Mouse (Mus musculus) ES-Bruce4 (cell line): ENCODE data around the gene Efemp2. TPM values are rescaled to one million over a fixed set of nuclear protein-coding genes. Genes with fewer than 3 reads are reported as not detected.
A peak's percentile ranks its signal among the peaks of the same experiment; 100 is the strongest.

ENCODE experiments used
- H3K27ac ChIP-seq: 2 replicates; pipeline ENCODE4 v1.5.1; 2012; ENCODE audit warnings: low read length, inconsistent platforms; ENCODE audit not compliant: insufficient read depth
- H3K27me3 ChIP-seq: 2 replicates; pipeline ENCODE4 v1.6.1; 2012; ENCODE audit warnings: mild to moderate bottlenecking, low read length, inconsistent platforms; ENCODE audit not compliant: control insufficient read depth, poor library complexity, insufficient read depth, severe bottlenecking
- H3K36me3 ChIP-seq: 2 replicates; pipeline ENCODE4 v1.6.1; 2012; ENCODE audit warnings: inconsistent platforms, mild to moderate bottlenecking, low read length, moderate library complexity; ENCODE audit not compliant: control insufficient read depth, poor library complexity, insufficient read depth, severe bottlenecking
- H3K4me1 ChIP-seq: one replicate; pipeline ENCODE4 v1.8.1; 2011; ENCODE audit warnings: low read length; ENCODE audit not compliant: control insufficient read depth, insufficient read depth
- H3K4me3 ChIP-seq: 2 replicates; pipeline ENCODE4 v1.5.1; 2011; ENCODE audit warnings: low read depth, mild to moderate bottlenecking, low read length
- H3K9ac ChIP-seq: 2 replicates; pipeline ENCODE4 v1.6.1; 2012; ENCODE audit warnings: low read depth, mild to moderate bottlenecking, inconsistent platforms; ENCODE audit not compliant: poor library complexity, severe bottlenecking
- H3K9me3 ChIP-seq: replicated peaks from 2 replicates; pipeline ENCODE4 v1.6.1; 2012; ENCODE audit warnings: mild to moderate bottlenecking, low read length, inconsistent platforms; ENCODE audit not compliant: control insufficient read depth, poor library complexity, insufficient read depth, severe bottlenecking
- CTCF ChIP-seq: IDR thresholded peaks from one replicate; pipeline ENCODE4 v1.8.1; 2011; ENCODE audit warnings: low read depth, low read length
- EP300 ChIP-seq: IDR thresholded peaks from 2 replicates; pipeline ENCODE4 v1.6.1; 2011; ENCODE audit warnings: low read depth, low read length; ENCODE audit not compliant: insufficient read depth
- POLR2A ChIP-seq: IDR thresholded peaks from one replicate; pipeline ENCODE4 v1.8.1; 2011; ENCODE audit warnings: low read length; ENCODE audit not compliant: insufficient read depth
- polyA plus RNA-seq: library from polyadenylated mRNA; stranded (reverse); fragments of >200 nt; gene quantifications from 2 replicates; pipeline ENCODE4 v1.2.4, GENCODE M21; 2011; ENCODE audit warnings: low read depth; ENCODE audit not compliant: missing spikeins, insufficient read depth, insufficient read length

The Efemp2 gene
- polyA plus RNA-seq, 1 experiment, result 21.5 TPM

GRCm38 (mm10) chr19:5468374-5468773, 5.4 kb upstream of the Efemp2 start, which contains the start of gene Ctsw:
Ctsw (minus strand) TSS chr19:5468507.
- Histone ChIP-seq H3K9ac (no peak within 1 kb of the TSS), H3K27ac (no peak within 1 kb of the TSS; the same call in 1 of the 2 replicates), H3K4me1 (no peaks in the 10 kb centered on the region), H3K36me3 (peaks cover 3% of the 10 kb centered on the region; the same call in 1 of the 2 replicates), H3K4me3 (no peak within 1 kb of the TSS), H3K9me3 (no peaks in the 10 kb centered on the region), H3K27me3 (no peaks in the 10 kb centered on the region)
- TF ChIP-seq EP300 (no peak), CTCF (no peak), POLR2A (no peak)

DNA sequence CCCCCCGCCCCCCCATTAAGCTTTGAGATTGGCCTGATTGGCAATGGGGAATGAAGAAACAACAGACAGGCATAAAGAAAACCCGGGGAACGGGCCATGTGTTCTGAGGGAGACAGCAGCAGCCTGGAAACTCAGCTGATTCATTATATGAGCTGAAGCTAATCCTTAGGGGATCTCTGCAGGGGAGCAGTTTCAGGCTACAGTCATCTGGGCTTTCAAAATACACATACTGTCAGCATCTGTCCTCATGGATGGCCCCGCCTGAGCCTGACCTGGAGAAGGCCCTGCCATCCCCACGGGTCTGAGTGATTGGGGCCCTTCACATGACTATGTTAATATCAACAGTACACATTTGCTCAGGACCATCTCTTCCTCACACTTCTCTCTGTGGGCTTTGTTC, 1.9 kb upstream of the Efemp2 start:
- no peak overlapping the region for H3K27ac ChIP-seq
- no peaks in the 10 kb centered on the region for H3K9me3 ChIP-seq
- H3K36me3 ChIP-seq, result no peaks in the 10 kb centered on the region
- no peaks in the 10 kb centered on the region for H3K4me1 ChIP-seq
- H3K4me3 ChIP-seq, result no peak overlapping the region
- no peaks in the 10 kb centered on the region for H3K27me3 ChIP-seq
- no peak for TF ChIP-seq CTCF
- no peak for TF ChIP-seq POLR2A
- no peak for TF ChIP-seq EP300
- H3K9ac ChIP-seq, result no peak overlapping the region

DNA sequence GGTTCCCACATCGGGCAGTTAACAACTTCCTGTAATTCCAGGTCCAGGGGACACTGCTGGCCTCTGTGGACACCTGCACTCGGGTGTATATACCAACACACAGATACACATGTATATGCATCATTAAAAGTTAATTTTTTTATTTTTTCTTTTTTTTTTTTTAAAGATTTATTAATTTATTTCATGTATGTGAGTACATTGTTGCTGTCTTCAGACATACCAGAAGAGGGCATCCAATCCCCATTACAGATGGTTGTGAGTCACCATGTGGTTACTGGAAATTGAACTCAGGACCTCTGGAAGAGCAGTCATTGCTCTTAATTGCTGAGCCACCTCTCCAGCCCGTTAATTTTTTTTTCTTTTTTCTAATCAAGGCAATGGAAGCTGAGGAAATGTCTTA, 897 bp upstream of the Efemp2 start:
- Histone ChIP-seq H3K9me3 (no peaks in the 10 kb centered on the region), H3K27ac (no peak overlapping the region), H3K4me1 (no peaks in the 10 kb centered on the region), H3K36me3 (no peaks in the 10 kb centered on the region), H3K4me3 (no peak overlapping the region), H3K9ac (no peak overlapping the region; the same call in 1 of the 2 replicates), H3K27me3 (no peaks in the 10 kb centered on the region)
- TF ChIP-seq POLR2A, result no peak
- no peak for TF ChIP-seq EP300
- no peak for TF ChIP-seq CTCF

GRCm38 (mm10) chr19:5474281-5475068, 721 bp downstream of the Efemp2 start:
- no peak overlapping the region for H3K27ac ChIP-seq
- no peaks in the 10 kb centered on the region for H3K4me1 ChIP-seq
- peak overlapping the region; percentile 60 for H3K4me3 ChIP-seq
- H3K9ac ChIP-seq, result peak overlapping the region; percentile 65
- no peaks in the 10 kb centered on the region for H3K9me3 ChIP-seq
- no peaks in the 10 kb centered on the region for H3K27me3 ChIP-seq
- H3K36me3 ChIP-seq, result no peaks in the 10 kb centered on the region
- TF ChIP-seq POLR2A (no peak), CTCF (no peak), EP300 (no peak)

DNA sequence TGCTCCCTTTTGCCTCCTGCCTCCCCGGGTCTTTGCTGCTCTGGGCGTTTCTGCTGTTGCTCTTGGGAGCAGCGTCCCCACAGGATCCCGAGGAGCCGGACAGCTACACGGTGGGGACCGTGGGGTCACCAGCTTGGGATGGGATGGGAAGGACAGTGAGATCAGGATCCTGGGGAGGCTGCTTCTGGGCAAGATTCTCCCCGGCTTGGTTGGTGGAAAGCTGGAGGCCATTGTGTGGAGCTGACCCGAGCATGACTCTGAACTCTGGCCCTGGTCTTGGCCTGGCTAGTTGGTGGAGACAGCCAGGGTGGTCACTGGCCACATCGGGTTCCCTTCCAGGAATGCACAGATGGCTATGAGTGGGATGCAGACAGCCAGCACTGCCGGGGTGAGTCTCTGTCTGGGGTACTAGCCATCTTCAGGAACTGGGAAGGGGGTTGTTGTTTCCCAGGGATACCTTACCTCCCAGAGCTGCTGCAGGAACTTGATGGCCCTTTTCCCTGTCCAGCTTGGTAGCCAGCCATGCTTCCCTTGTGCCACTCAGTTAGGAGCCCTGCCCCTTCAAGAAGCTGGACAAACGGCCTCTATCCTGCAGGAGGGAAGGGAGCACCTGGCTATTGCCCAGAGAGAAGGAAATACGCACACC, 1.4 kb downstream of the Efemp2 start:
- Histone ChIP-seq H3K4me1 (no peaks in the 10 kb centered on the region), H3K4me3 (peak overlapping the region; percentile 58), H3K9me3 (no peaks in the 10 kb centered on the region), H3K27me3 (no peaks in the 10 kb centered on the region), H3K36me3 (no peaks in the 10 kb centered on the region), H3K27ac (no peak overlapping the region), H3K9ac (peak overlapping the region; percentile 65)
- TF ChIP-seq CTCF (no peak), EP300 (no peak), POLR2A (no peak)

GRCm38 (mm10) chr19:5477004-5477667, 3.4 kb downstream of the Efemp2 start:
- no peak overlapping the region for H3K27ac ChIP-seq
- H3K4me1 ChIP-seq, result no peaks in the 10 kb centered on the region
- no peaks in the 10 kb centered on the region for H3K27me3 ChIP-seq
- H3K9me3 ChIP-seq, result no peaks in the 10 kb centered on the region
- H3K36me3 ChIP-seq, result no peaks in the 10 kb centered on the region
- H3K9ac ChIP-seq, result no peak overlapping the region
- TF ChIP-seq CTCF (no peak), POLR2A (no peak), EP300 (no peak)
- no peak overlapping the region for H3K4me3 ChIP-seq
